Mouse (Mus musculus) limb, embryonic 11.5 days (tissue): ENCODE measurements around the gene Naip5. TPM values are rescaled to one million over a fixed set of nuclear protein-coding genes. Genes with fewer than 3 reads are reported as not detected.

ENCODE experiments used
- polyA plus RNA-seq: library from polyadenylated mRNA; unstranded; fragments of >200 nt; fragmentation: Nextera tagmentation; extraction: Ambion mirVana; gene quantifications from 2 replicates; pipeline ENCODE4 v1.2.1, GENCODE M21; 2014

The Naip5 gene
- polyA plus RNA-seq, 1 experiment from 2014 or later = 0.25 TPM

Other genes starting within 250 kb of the Naip5 start
- gene Mccc2, start 230.7 kb downstream of the Naip5 start, polyA plus RNA-seq = 49.1 and 50.9 TPM in 2 replicates
- 27.5 and 31.4 TPM in 2 replicates for gene Bdp1, start 142.3 kb downstream of the Naip5 start, polyA plus RNA-seq
- gene Serf1, start 138.3 kb downstream of the Naip5 start, polyA plus RNA-seq = 248 and 260 TPM in 2 replicates
- 85.2 and 93.9 TPM in 2 replicates for gene Smn1, start 121.5 kb downstream of the Naip5 start, polyA plus RNA-seq
- 0.19 and 0.41 TPM in 2 replicates for gene Naip2, start 44.2 kb downstream of the Naip5 start, polyA plus RNA-seq
- 0.07 and 0.17 TPM in 2 replicates for gene Naip6, start 71.4 kb upstream of the Naip5 start, polyA plus RNA-seq
- not detected in 2 replicates for gene Naip1, start 206.5 kb upstream of the Naip5 start, polyA plus RNA-seq
- 91.1 and 97.8 TPM in 2 replicates for gene Gtf2h2, start 246.3 kb upstream of the Naip5 start, polyA plus RNA-seq